Mouse (Mus musculus): ENCODE results near the gene Best1.
A peak's percentile ranks its signal among the peaks of the same experiment; 100 is the strongest.

Gene Best1

DNA sequence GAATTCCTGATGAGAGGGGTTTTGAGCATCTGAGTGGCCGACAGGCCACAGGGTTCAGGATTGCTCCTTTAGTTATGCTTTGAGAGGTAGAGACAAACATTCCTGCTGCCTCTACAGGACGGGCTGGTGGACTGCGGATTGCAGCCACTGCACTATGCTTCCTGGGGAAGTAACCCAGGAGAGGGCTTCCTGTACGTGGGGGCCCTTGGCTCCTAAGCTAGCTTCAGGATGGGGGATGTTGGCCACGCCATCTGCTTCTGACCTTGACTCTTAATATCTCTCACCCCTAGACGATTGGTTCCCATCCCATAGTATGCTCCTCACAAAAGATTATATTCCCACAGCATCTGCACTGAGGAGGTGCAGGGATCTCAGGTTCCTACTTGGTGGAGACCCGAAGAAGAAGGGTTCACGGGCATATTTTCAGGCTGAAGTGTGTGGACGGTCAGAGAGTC lies 21.9 kb upstream of the Best1 start:
- no peak for DNase-seq (ENCODE audit: extremely low read depth, low read depth)

DNA sequence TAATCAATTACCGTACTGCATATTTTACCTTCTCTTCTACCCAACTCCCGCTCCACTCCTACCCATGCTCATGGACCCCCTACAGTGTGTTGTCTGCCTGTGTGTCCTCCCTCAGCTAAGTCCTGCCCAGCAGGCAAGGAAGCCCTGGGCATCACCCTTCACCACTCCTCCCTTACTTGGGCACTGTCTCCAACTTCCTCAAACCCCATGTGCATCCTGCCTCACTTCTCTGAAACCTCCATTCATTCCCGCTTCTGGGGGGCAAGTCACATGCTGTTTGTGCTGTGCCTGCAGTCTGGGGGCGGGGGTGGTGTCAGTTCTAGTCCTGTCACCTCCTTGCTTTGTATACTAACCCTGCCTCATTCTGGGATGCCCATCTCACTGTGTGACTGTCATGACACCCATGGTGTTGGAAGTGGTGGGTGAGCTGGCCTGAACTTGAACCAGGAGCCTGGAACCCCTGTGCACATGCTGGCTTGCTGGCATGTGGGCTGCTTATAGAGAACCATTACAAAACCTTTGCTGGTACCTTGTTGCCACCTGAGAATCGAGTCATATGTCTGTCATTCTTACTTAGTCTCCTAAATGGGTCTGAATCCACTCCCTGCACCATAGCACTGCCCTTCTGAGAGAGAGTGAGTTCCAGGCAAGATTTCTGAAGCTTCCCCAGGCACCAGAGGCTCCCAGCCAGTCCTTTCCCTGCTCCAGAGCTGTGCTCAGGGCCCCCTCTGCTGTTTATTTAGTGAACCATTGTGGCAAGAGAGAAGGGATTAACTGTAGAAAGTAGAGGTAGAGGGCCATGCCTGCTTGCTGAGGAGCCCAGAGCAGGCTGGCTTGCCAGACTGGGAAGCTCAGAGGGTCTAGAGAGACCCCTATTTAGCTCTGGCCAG lies 21.2 kb upstream of the Best1 start:
- no peak for DNase-seq (ENCODE audit: extremely low read depth, low read depth)

DNA sequence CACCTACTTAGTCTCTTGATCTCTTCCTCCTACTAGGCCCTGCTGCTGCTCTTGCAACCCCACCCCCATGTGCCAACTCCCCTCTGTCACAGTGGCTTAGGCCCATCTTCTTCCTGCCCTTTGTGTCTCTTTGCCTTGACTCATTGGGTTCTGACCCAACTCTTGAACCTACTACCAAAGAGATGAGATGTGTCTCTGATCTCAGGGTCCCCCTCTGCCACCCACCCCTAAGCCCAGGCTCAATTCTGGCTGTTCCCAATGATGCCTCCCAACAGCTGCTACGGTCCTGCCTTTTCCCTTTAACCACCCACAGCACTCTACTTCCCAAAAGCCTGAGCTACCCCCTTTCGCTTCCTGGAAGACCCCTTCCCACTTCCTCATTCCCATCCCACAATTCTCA lies 20.5 kb upstream of the Best1 start:
- no peak for DNase-seq (ENCODE audit: extremely low read depth, low read depth)

DNA sequence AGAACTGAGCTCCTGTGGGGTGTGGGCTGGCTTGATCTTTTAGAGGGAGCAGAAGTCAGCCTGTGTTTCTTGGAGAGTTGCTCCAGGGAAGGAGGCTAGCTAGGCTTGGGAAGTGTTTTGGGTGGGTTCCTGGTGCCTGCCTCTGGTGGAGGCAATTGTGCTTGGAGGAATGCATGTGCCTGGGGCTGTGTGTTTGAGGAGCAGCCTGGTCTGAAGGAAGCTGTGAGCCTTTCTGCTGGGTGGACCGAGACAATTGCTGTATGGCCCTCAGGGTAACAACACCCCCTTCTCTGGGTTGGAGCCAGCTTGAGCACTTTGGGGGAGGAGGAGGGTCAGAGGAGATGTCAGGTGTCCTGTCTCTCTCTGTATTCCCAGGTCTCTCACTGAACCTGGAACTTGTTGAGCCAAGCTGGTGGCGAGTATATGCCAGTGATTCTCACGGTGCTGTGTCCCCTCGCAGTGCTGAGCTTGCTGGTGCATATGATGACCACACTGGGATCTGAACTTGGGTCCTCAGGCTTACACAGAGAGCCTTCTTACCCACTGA lies 17.9 kb upstream of the Best1 start:
- DNase-seq (ENCODE audit: extremely low read depth, low read depth): no peak

DNA sequence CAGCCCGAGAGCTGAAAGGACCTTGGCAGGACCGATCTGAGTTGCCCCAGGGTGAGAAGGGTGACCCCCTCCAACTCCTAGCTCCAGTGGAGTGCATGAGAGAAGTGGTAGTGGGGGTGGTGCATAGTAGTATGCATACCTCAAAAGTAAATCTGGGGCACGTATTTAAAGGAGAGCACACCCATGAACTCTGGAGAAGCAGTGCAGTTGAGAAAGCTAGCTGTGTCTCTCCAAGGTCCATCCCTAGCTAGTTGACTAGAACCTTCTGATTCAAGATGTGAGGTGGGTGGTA lies 17.0 kb upstream of the Best1 start:
- DNase-seq (ENCODE audit: extremely low read depth, low read depth): no peak

DNA sequence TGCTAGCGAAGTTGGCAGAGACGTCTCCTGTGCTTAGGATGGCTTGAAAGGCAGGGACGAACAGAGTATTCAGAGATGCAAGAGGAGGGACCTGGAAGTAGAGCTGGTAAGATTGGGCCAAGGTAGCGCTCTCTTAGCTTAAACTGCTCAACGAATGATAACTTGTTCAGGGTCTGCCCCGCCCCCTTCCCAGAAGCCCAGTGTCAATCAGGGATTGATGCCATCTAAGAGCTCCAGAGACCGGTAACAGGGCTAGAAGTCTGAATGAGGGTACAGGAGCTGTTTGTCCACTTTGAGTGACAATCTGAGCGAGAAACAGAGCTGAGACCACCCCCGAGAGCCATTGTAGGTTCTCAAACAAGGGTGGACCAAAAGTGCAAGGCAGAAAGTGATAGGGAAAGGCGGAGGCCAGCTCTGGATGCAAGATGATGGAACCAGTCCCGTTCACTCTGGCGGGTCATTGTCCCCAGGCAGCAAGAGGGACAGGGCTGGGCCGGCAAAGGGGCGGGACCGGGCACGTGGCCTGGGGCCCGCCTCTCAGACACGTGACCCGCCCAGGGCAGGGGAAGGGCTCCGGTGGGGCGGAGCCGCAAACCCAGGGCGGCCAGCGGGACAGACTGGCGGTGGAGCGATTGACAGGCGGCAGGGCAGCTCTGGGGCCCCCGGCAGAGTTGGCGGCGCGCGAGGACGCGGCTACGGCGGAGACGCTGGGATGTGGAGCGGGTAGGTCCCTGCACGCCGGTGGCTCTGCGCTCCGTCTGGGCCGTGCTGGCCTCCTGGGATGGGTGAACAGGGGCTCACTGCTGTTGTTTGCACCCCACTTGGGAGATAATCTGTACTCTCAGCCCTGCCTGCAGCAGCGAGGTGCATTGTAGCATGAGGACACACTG lies 16.4 kb upstream of the Best1 start:
- peak; percentile 27 for DNase-seq (ENCODE audit: extremely low read depth, low read depth)

DNA sequence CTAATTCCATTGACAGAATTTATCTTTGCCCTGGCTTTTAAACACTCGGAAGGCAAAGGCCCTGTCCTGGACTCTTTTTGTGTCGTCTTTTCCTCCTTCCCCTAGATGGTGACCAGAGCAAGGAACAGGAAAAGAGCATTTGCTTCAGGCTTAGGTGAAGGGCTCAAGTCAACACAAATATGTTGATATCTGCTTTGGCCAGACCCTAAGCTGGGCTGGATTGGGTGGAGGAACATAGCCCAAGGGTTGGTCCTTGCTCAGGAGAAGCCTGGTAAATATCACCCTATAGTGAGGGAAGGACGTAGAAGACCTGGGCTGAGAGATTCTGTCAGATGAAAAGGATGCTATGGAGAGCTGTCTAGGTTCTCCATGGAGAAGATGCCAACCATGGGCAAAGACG lies 14.7 kb upstream of the Best1 start:
- DNase-seq (ENCODE audit: extremely low read depth, low read depth): no peak

DNA sequence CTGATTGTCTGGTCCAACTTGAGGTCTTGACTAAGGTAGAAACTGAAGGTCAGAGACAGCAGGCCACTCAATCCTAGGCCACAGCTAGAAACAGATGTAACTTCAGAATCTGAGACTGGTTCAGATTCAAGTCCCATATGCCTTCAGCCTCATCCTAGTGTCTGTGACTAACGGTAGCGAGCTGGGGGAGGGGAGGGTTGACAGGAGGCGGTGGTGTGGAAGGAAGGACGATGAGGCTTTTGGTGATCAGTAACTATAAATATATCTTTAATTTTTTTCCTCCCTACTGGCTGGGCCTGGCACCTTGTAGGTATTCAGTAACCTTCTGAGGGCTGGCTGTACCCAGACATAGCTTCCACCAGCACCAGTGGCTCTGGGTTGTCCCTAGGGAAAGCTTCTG lies 14.0 kb upstream of the Best1 start:
- DNase-seq (ENCODE audit: extremely low read depth, low read depth): no peak

DNA sequence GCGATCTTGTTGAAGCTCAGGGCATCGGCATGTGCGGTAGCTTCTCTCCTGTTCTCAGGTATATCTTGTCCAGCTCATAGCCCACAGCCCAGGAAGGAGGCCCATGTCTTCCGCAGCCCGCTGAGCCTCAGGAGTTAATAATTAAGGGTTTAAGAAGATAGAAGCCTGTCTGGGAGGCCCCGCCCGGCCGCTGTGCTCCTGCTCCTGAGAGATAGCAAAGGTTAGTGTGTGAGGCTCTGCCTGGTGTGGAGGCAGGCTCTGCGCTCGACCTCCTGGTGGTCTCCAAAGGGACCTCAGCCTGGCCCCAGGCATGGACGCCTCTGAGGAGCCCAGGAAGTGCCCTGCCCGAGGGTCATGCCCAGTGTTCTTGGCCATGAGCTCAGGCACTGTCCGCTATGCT lies 13.4 kb upstream of the Best1 start:
- peak; percentile 59 for DNase-seq (ENCODE audit: extremely low read depth, low read depth)

DNA sequence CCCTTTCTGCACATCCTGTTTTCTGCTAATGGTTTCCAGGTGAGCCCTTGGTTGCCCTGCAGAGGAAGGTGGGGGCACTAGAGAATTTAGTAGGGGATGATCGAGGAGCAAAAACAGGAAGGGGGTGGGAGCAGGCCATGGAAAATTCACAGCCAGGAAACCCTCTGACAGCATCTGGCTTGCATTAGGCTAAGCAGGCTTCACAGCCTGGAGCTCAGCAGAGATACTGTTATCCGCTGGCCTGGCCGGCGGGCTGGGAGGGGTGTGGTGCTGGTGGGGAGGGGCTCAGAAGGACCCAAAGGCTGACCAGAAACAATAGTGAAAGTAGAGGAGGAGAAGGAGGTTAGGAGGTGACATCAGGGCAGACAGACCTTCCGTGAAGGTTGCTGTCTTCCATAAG lies 12.5 kb upstream of the Best1 start:
- DNase-seq (ENCODE audit: extremely low read depth, low read depth): no peak

DNA sequence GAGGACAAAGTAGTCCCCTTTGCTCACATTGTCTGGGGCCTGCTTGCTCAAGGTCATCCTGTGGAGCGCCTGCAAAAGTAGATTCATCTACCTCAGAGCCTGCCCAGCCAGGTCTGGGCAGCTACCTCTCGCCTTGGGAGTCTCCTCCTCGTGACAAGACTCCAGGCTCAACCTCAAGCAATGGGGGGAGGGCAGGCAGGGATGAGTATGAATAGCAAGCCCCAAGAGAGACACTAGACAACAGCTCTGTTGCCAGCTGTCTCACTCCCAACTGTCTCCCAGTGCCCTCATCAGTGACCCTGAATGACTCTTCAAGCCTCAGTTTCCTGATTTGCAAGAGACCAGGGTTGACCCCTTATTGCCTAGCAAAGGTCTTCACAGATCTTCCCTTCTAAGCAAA lies 11.9 kb upstream of the Best1 start:
- DNase-seq (ENCODE audit: extremely low read depth, low read depth): no peak

DNA sequence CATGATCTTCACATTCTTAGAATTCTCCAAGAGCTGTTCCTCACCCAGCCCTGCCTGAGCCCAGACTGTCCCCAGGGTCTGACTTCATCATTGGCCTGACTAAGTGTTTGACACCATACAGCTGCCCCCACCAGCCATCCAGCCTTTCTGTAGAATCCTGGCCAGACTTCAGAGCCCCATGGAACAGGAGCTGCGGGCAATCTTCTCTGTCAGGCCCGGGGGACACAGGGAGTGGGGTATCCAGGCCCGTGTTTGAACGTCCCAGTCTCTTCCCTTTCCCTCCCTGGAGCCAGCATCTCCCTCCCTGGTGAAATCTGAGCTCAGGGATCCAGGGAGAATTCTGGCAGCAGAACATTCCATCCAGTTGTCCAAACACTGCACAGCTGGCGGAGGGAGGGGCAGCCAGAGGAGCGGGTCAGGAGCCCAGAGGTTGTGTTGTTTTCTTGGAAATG lies 11.4 kb upstream of the Best1 start:
- no peak for DNase-seq (ENCODE audit: extremely low read depth, low read depth)

DNA sequence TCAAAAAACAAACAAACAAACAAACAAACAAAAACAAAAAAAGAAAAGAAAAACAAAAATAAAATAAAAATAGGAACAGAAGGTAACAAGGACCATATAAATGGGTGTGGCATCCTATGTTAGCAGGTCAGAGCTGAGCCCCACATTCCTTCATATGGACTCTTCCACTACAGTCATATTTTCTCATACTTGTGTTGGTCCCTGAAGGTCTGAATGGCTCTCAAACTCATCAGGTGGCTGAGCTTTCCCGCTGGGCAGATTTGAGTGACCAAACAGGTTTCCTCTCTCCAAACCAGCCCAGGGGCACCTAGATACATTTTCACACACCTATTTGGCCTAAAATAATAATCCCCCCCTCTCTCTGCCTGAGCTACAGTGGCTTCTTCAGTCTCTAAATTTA lies 10.0 kb upstream of the Best1 start:
- DNase-seq (ENCODE audit: extremely low read depth, low read depth): no peak

DNA sequence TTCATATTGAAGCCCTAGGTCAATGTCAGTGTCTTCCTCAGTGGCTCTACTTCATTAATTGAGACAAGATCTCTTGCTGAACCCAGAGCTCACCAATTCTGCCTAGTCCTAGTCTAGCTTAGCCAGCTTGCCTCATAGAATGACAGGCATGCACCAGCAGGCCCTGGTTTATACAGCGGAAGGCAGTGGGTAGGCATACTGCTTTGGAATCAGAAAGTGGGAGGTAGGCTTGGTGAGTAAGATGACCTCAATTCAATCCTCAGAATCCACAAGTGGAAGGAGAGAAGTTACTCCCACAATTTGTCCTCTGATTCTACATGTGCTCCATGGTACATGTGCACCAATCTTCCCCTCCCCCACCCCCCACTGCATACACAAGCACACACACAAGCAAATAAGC lies 2.3 kb upstream of the Best1 start:
- no peak for DNase-seq (ENCODE audit: extremely low read depth, low read depth)

DNA sequence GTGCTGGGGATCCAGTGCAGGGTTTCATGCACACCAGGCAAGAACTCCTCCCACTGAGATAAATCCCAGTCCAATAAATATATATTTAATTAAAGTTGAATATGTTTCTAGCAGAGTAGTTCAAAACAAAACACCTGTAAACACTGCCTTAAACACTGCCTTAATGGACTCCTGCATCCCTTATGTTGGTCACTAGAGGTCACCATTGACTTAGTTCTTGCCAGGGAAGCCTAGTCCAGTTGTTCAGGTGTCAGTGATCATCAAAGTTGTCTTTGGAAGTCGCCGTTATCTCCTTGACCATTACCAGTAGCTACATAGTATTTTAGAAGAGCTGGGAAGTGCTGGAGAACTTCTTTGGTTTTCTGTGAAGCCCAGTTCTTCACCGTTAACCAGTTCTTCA lies 1.1 kb downstream of the Best1 start:
- no peak for DNase-seq (ENCODE audit: extremely low read depth, low read depth)

DNA sequence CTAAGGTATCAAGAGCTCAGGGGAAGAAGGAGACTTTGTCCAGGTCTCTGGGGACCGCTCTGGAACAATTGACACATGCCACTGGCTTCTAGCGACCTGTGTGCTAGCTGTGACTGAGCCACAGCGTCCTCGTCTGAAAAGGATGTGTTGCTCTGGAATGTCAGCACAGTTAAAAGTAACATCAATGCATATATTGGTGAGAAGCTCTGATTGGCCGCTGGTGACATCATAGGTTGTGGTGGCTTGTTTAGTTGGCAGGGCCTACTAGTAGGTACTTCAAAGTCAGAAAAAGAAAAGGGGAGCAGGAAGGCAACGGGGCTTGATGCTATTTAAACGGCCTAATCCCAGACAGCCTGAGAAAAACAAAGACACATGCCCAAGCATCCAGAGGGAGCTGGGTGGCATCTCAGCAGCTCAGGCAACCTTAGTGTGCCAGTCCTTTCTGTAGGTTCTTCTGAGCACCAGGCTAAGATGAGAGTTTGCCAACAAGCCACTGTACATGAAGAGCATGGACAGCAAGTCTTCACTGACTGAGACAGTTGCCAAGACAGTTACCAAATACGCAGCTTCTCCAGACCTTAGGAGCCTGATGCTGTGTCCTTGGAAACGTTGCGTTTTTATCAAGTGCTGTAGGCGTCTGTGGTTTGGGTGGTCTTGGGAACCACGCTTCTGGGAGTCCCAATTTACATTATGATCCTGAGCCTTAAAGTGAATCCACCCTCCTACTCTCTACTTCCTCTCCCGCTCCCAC lies 2.5 kb downstream of the Best1 start:
- DNase-seq (ENCODE audit: extremely low read depth, low read depth): no peak

DNA sequence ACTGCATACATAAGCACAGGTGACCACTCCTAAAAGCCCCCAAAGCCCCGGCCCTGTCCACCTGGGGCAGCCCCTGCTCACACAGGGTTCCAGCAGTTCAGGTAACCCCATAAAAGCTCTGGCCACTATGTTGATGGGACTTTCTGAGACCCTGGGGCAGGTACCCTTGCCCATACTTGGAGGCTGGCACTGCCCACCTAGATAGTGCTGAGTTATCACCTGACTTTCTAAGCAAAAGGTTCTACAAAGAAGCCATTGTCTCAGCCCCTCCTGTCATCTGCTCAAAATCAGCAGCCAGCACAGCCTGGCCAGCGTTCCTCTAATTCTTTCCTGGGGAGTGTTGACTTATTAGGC lies 3.4 kb downstream of the Best1 start:
- DNase-seq (ENCODE audit: extremely low read depth, low read depth): no peak

DNA sequence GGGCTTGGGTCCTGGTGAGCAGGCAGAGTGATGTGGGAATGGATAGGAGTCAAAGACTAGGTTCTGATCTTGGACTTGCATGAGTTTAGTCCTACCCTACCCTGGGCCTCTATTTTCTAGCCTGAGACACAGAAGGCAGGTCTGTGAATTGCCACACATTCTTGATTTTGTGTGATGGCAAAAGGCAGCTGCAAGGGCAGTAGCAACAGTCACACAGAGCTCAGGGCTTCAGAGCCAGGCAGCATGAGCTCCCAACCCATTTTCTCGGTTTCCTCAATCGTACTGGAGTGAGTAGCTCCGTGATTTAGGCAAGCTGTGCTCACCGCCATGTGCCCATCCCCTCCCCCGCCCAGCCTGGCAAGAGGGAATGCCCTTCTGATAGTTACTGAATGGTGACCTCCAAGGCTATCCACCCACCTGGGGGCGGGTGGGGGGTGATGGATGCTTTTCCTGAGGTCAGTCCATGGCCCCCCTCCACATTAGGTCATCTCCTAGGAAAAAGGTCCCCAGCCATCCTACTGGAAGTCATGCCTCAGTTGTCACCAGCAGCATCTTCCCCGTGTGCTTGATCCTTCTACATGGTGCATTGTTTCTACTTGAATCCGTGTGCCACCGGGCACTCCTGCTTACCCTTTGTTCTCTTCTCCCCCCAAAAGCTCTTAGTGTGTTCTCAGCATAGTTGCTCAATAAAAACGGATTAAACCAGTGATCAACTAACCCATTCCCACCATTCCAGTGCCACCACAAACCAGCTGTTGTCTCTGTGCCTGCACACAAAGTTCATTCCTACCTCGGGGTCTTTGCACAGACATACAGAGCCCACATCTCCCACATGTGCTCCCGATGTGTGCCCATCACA lies 4.0 kb downstream of the Best1 start:
- no peak for DNase-seq (ENCODE audit: extremely low read depth, low read depth)

DNA sequence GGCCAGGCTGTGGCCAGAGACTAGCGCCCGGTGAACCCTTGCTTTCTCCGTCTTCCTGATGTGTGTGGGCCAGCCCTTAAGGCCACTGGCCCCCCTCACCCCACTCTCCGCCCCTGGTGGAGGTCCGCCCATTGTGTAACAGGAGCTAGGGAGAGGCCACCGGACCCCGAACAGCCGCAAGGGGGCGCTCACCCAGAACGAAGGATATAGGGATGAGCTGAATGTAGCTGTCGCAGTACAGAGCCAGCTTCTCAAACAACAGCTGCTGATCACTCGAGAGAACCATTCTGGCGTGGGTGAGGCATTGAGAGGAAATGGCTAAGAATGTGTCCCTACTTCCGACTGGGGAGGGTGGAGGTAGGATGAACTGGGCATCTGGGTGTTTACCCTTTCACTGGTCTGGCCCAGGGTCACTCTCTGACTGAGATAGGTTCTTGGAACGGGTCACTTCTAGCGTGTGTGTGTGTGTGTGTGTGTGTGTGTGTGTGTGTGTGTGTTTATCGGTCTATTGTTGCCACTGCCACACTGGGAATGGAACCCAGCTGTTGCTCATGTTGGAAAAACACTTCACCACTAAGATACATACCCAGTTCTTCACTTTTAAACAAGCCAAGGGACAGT lies 8.3 kb downstream of the Best1 start:
- DNase-seq (ENCODE audit: extremely low read depth, low read depth): no peak

Measured in MEL-GATA-1-ER (cell line).